Mouse (Mus musculus) lung, adult 2 months (tissue): ENCODE measurements at regions not wholly inside any gene's neighbourhood (a gene's known extent, or its start where the extent isn't known, plus 50 kb on each side); places are given as distances from the start of the nearest gene placed in this dataset.

Source experiments
- CTCF ChIP-seq: fragments of 200-500 bp; IDR thresholded peaks from 2 replicates; pipeline ENCODE4 v1.5.1; 2011; ENCODE audit warnings: mild to moderate bottlenecking, low read length, control low read depth; ENCODE audit not compliant: insufficient read depth
- POLR2A ChIP-seq: fragments of 200-500 bp; IDR thresholded peaks from 2 replicates; pipeline ENCODE4 v1.6.1; 2011; ENCODE audit warnings: low read depth, mild to moderate bottlenecking, control low read depth, low read length, borderline replicate concordance; ENCODE audit errors: extremely low read depth

- TF ChIP-seq POLR2A (no peak), CTCF (no peak)
Observed at GRCm38 (mm10) chr12:106128944-106129724, 119.1 kb downstream of the Vrk1 start.
